Mouse (Mus musculus): ENCODE data around the gene Tek. TPM values are rescaled to one million over a fixed set of nuclear protein-coding genes. Genes with fewer than 3 reads are reported as not detected.
"Not testable (repeated sequence)": the region's sequence is repeated elsewhere in the genome, so short reads cannot be mapped to it uniquely, and the experiment has no call there.

Gene Tek
- polyA plus RNA-seq (2012; rRNA removed): 10.2 and 13.6 TPM in 2 replicates

GRCm38 (mm10) chr4:94738838-94739731, at the start of gene Tek:
Tek (plus strand) TSS chr4:94739289.
- DNase-seq (ENCODE audit: low spot score): no peak

DNA sequence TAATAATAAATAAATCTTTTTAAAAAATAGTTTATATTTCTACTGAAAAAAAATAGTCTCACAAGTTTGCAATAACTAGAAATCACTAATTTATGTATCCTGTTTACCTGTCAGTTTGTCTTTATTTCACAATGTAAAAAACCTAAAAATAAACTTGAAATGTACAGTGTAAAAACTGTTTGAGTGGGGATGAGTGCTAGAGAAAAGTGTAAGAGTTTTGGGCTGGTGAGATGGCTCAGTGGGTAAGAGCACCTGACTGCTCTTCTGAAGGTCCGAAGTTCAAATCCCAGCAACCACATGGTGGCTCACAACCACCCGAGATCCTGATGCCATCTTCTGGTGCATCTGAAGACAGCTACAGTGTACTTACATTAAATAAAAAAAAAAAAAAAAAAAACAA, 49.3 kb upstream of the Tek start:
- not testable (repeated sequence) for DNase-seq (ENCODE audit: low spot score)

- no peak for DNase-seq (ENCODE audit: low spot score)
Observed at GRCm38 (mm10) chr4:94691078-94691477, 48.0 kb upstream of the Tek start.

DNA sequence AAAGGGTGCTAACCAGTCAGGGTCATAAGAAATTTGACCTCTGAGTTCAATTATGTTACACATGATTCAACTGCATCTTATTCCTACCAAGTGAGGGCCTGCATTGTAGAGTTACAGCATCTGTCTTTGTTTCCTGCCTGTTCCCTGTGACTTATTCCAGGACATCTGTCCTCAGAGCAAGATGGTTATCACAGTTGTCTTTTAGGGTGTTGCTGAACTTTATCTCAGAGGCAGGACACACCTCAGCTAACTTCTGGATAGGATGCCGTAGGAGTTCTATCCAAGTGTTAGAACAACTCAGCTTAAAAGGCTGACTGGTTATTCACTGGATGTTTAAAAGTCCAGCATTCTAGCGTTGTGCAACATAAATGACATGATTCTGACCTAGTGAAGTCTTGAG, 46.9 kb upstream of the Tek start:
- DNase-seq (ENCODE audit: low spot score): no peak

DNA sequence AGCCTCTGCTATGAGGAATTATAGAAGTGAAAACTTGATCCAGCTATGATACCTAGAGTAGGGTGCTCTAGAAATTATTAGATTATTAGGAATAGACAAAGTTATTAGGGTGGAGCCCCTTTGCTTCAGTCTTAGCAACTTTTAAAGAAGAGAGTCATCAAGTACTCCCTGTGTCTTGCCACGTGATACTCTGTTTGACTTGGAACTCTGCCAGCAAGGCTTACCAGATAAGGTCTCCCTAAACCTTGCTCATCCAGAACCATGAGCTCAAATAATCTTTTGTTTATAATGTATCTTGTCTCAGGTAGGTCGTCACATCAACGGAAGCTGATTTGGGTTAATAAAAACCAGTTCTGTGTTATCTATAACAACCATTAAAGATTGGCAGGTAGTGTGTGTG, 42.7 kb upstream of the Tek start:
- DNase-seq (ENCODE audit: low spot score): no peak

DNA sequence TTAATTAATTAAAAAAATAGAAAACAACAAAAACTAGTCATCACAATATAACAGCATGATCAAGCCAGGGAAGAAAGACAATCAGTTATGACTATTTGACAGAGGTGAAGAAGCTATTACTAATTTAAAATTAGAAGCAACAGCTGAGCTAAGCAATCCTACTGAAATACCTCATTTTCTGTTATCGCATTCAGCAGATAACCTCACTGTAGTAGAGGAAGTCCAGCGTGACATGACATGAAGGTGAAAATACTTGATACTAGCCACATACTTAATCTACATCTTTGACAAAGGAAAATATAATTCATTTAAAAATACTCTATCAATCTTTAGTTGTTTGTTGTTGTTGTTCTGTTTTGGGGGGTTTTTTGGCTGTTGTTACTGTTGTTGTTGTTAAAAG, 28.1 kb upstream of the Tek start:
- DNase-seq (ENCODE audit: low spot score): no peak

DNA sequence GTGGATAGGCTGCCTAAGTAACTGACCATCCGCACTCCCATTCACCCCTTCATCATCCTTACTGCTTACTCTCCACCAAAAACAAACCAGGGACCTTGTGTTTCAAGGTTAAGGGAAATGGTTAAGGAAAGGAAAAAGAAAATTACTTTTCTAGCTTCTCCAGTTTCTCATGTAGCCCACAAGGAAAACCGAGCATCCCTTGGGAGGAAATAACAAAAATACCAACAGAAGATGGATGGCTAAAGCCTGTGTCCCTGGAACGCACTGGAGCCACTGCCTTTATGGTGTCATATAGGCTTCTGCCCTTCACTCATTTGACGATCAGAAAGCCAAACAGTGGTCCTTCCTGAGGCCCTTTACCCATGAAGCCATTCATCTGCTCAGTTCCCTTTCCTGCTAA, 27.7 kb upstream of the Tek start:
- no peak for DNase-seq (ENCODE audit: low spot score)

DNA sequence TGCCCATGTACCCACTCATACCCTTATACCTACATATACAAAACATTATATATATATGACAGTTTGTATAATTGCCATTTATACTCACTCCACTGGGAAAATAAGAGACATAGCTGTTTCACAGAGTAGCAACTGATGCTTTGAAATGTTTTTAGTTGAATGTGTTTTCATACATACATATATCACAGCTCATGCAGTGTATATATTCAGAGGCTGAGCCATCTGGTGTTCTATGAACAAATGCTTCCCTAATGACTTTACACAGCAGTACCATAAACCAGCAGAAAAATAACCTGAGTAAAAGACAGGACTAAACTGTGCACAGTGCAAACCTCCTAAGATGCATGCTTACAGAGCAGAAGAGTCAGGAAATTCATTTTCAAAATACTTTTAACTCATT, 25.3 kb upstream of the Tek start:
- no peak for DNase-seq (ENCODE audit: low spot score)

- DNase-seq (ENCODE audit: low spot score): no peak
Observed at GRCm38 (mm10) chr4:94715166-94715565, 23.9 kb upstream of the Tek start.

DNA sequence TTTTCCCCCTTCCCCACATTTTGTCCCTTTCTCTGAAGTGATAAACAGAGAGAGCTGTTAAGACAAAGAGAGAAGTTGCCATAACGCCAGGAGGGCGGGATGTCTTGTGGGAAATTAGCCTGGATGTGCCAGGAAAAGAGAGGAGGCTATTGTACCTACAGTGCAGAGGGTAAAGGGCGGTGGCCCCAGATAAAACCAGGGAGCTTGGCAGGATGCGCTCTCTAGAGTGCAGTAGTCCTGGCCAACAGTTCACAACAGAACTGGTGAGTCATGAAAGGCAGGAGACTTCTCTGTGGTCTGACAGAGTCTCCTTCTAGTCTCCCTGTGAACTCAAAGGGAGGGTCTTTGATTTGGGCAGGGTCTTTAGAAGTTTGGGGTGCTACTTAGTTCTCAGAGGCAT, 13.3 kb upstream of the Tek start:
- no peak for DNase-seq (ENCODE audit: low spot score)

- no peak for DNase-seq (ENCODE audit: low spot score)
Observed at GRCm38 (mm10) chr4:94732721-94733120, 6.4 kb upstream of the Tek start.

GRCm38 (mm10) chr4:94737326-94738295, 1.5 kb upstream of the Tek start:
- no peak for DNase-seq (ENCODE audit: low spot score)

DNA sequence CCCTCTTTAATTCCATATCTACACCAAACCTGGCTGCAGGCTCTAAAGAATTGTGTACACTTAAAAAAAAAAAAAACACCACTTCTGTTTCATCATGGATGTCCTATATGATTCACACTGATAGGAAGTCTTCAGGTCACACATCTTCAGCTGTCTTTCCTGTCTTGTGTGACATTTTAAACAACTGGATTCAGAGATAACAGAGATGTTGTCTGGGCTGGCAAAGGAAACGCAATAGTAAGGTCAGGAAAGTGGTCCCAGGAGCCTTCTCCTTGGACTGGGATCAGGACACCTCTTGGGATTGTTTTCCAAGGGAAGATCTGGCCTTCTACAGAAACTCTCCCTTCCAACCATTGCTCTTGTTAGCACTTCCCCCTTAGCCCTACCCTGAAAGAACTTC, 2.7 kb downstream of the Tek start:
- no peak for DNase-seq (ENCODE audit: low spot score)

- DNase-seq (ENCODE audit: low spot score): no peak
Observed at GRCm38 (mm10) chr4:94745749-94746148, 6.7 kb downstream of the Tek start.

- DNase-seq (ENCODE audit: low spot score): no peak
Observed at GRCm38 (mm10) chr4:94746387-94746811, 7.3 kb downstream of the Tek start.

GRCm38 (mm10) chr4:94747338-94747737, 8.2 kb downstream of the Tek start:
- DNase-seq (ENCODE audit: low spot score): no peak

GRCm38 (mm10) chr4:94752512-94752911, 13.4 kb downstream of the Tek start:
- no peak for DNase-seq (ENCODE audit: low spot score)

DNA sequence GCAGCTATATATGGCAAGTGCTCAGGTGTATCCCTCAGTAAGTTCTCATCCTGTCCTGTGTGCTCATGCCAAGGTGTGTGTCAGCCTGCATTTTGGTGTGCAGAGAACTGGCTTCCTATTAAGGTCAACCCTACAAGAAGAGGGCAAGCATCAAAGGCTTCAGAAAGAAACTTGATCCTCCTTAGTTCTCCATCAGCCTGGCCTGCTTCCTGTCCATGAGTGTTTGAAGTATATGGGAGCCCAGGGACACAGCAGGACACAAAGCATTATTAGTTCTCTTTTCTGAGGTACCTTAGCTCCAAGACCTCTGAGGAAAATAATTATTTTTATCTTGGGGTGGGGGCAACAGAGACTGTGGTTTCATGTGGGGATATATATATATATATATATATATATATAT, 26.1 kb downstream of the Tek start:
- no peak for DNase-seq (ENCODE audit: low spot score)

DNA sequence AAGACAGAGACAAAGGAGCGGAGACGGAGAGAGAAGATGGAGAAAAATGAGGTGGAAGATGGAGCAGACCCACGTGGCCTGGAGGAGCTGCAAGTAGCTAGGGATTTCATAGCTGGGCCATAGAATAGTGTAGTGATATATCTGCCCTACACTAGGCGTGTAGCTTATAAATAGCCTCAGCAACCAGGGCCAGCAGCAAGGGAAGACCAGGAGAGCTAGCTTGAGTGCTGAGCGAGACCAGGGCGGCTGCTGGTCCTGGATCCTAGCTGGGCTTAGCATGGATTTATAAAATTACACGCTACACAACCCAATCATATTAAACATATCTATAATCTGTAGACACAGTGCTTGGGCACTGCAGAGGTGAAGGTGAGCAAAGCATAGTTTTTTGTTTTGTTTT, 27.1 kb downstream of the Tek start:
- DNase-seq (ENCODE audit: low spot score): no peak

- no peak for DNase-seq (ENCODE audit: low spot score)
Observed at GRCm38 (mm10) chr4:94768624-94769023, 29.5 kb downstream of the Tek start.

- no peak for DNase-seq (ENCODE audit: low spot score)
Observed at GRCm38 (mm10) chr4:94781043-94781442, 42.0 kb downstream of the Tek start.

DNA sequence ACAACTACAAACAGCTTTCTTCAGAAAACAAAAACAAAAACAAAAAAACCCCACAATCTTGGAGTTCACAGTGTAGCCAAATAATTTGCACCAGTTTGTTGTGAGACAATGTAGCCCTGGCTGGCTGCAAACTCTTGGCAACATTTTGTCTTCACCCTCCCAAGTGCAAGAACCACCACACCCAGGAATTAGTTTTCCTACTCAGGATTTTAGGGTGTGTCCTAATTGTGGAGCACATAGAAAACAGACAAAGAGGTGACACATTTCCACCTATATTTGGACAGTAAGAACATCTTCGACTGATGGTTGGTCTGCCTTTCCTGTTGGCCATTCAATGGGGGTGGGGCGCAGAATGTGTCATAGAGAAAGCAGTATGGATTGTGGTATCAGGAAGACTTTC, 46.8 kb downstream of the Tek start:
- DNase-seq (ENCODE audit: low spot score): no peak

GRCm38 (mm10) chr4:94803187-94803586, 64.1 kb downstream of the Tek start:
- DNase-seq (ENCODE audit: low spot score): no peak

Data from urinary bladder, adult 2 months (tissue).